Mouse (Mus musculus): ENCODE measurements at regions not wholly inside any gene's neighbourhood (a gene's known extent, or its start where the extent isn't known, plus 50 kb on each side); places are given as distances from the start of the nearest gene placed in this dataset.

DNA sequence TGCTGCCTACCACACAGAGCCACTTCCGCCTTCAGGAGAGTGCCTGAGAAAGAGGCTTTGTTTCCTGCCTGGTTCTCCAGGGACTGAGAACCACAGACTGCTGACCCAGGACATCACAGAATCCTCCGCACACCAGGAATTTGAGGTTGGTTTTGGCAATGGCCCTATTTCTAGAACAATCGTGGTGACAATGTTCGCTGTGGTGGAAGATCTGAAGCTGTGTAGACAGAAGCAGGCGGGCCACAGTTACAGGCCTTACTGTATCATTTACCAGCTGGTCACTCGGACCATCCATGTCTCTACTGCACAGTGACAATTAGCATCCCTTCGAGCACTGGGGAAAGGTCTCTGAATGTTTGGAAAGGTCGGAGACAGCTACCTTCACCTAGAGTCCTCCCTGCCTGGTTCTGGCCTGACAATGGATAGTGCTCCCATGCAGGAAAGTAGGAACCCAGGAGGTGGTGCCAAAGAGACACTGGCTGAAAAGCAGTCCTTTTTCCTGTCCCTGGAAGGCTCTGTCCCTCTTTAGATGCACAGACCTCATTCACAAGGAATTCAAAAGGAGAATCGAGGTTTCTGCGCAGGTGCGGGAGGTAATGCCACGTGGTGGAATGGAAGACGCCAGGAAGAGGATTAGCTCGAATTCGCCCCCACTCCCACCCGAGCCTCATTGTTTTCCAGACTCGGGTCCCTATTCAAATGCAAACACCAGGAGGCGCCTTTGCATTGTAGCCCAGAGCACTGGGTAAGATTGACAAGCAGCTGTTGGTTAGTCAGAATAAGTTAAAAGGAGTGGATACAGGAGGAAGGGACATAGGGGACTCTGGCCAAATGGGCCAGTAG lies 52.6 kb upstream of the Pax6 start:
- peak; percentile 91 for DNase-seq (ENCODE audit: low read depth)
- TF ChIP-seq CTCF (IDR thresholded peaks at IDR 0.05; ENCODE audit: borderline replicate concordance, extremely low read depth, insufficient read depth, insufficient read length) (peak; percentile 68), POLR2A (IDR thresholded peaks at IDR 0.05; ENCODE audit: borderline replicate concordance, extremely low read depth, insufficient read depth, insufficient read length, poor library complexity, severe bottlenecking) (no peak)
